Mouse (Mus musculus) kidney, adult 2 months (tissue): ENCODE data around the gene Snai1.

Experiments used
- CTCF ChIP-seq: fragments of 200-500 bp; conservative IDR thresholded peaks from 2 replicates; pipeline ENCODE4 v1.5.1; 2011; ENCODE audit warnings: low read depth, mild to moderate bottlenecking, control low read depth, low read length, moderate library complexity, mixed read lengths; ENCODE audit not compliant: insufficient read depth, insufficient read length
- POLR2A ChIP-seq: fragments of 200-500 bp; IDR thresholded peaks from one replicate; pipeline ENCODE4 v1.6.1; 2011; ENCODE audit warnings: low read depth, low read length, control low read depth

- no peak for TF ChIP-seq CTCF
- no peak for TF ChIP-seq POLR2A
Measured at GRCm38 (mm10) chr2:167544456-167544855, 6.5 kb downstream of the Snai1 start.
